Mouse (Mus musculus) limb, embryonic 12.5 days (tissue): ENCODE data around the gene Pigs. TPM values are rescaled to one million over a fixed set of nuclear protein-coding genes. Genes with fewer than 3 reads are reported as not detected.

ENCODE experiments used
- ATAC-seq: fragments of 200-750 bp; cut with Nextera tagmentation; 2 replicates; pipeline ENCODE4 v1.8.0; 2017; ENCODE audit warnings: low read depth, moderate TSS enrichment; ENCODE audit not compliant: insufficient number of reproducible peaks, insufficient read depth, low FRiP score, low TSS enrichment
- H3K27ac ChIP-seq: fragments of 300-500 bp; sonication (generic); 2 replicates; pipeline ENCODE4 v1.5.1; 2016; ENCODE audit warnings: mild to moderate bottlenecking, moderate library complexity
- H3K27me3 ChIP-seq: fragments of 300-500 bp; sonication (generic); 2 replicates; pipeline ENCODE4 v1.6.1; 2016; ENCODE audit warnings: mild to moderate bottlenecking, moderate library complexity
- H3K36me3 ChIP-seq: fragments of 300-500 bp; sonication (generic); 2 replicates; pipeline ENCODE4 v1.6.1; 2016; ENCODE audit warnings: mild to moderate bottlenecking, moderate library complexity
- H3K4me1 ChIP-seq: fragments of 300-500 bp; sonication (generic); replicated peaks from 2 replicates; pipeline ENCODE4 v1.6.1; 2016
- H3K4me2 ChIP-seq: fragments of 300-500 bp; sonication (generic); 2 replicates; pipeline ENCODE4 v1.6.1; 2016; ENCODE audit warnings: mild to moderate bottlenecking, moderate library complexity
- H3K4me3 ChIP-seq: fragments of 300-500 bp; sonication (generic); replicated peaks from 2 replicates; pipeline ENCODE4 v1.5.1; 2016; ENCODE audit warnings: mild to moderate bottlenecking
- H3K9ac ChIP-seq: fragments of 300-500 bp; sonication (generic); replicated peaks from 2 replicates; pipeline ENCODE4 v1.6.1; 2016; ENCODE audit warnings: mild to moderate bottlenecking, moderate library complexity
- H3K9me3 ChIP-seq: fragments of 300-500 bp; sonication (generic); 2 replicates; pipeline ENCODE4 v1.6.1; 2016; ENCODE audit warnings: mild to moderate bottlenecking, moderate library complexity
- WGBS: fragments of 180-500 bp; shearing (Covaris S2); methylation state at CpG from one replicate; pipeline ENCODE4 v1.1.7; 2016; 5-methylcytosine and 5-hydroxymethylcytosine counted together
- polyA plus RNA-seq: library from polyadenylated mRNA; unstranded; fragments of >200 nt; fragmentation: Nextera tagmentation; extraction: Ambion mirVana; gene quantifications from 2 replicates; pipeline ENCODE4 v1.2.1, GENCODE M21; 2016

Pigs gene
- polyA plus RNA-seq, 1 experiment from 2014 or later: 68.8 TPM

GRCm38 (mm10) chr11:78385776-78386175 lies 57.6 kb downstream of the Pigs start:
- Histone ChIP-seq H3K36me3 (no peaks in the 10 kb centered on the region), H3K9ac (no peak overlapping the region), H3K4me1 (peaks cover 4% of the 10 kb centered on the region), H3K9me3 (no peaks in the 10 kb centered on the region), H3K4me2 (no peak overlapping the region), H3K27me3 (peaks cover 12% of the 10 kb centered on the region), H3K27ac (no peak overlapping the region), H3K4me3 (no peak overlapping the region)
- WGBS: 81% methylated on average over 10 of the region's 10 CpGs
- ATAC-seq: no peak

- peaks cover 4% of the 10 kb centered on the region for H3K4me1 ChIP-seq
- H3K36me3 ChIP-seq: no peaks in the 10 kb centered on the region
- H3K27me3 ChIP-seq: peaks cover 12% of the 10 kb centered on the region
- ATAC-seq: no peak
- no peaks in the 10 kb centered on the region for H3K9me3 ChIP-seq
- no peak within 1 kb of the TSS for H3K4me2 ChIP-seq
- H3K27ac ChIP-seq: no peak within 1 kb of the TSS
- WGBS: 72% methylated on average over 13 of the region's 14 CpGs
- H3K4me3 ChIP-seq: no peak within 1 kb of the TSS
- H3K9ac ChIP-seq: no peak within 1 kb of the TSS
These were observed 58.4 kb downstream of the Pigs start, which contains the start of gene Foxn1 for GRCm38 (mm10) chr11:78386508-78387043. Foxn1 (minus strand) TSS chr11:78386558.

Other genes starting within 250 kb of the Pigs start
- gene Eral1, start 248.0 kb upstream of the Pigs start, polyA plus RNA-seq: 39.2 and 41.0 TPM in 2 replicates
- 12.7 and 14.5 TPM in 2 replicates for gene Fam222b, start 233.8 kb upstream of the Pigs start, polyA plus RNA-seq
- 115 and 128 TPM in 2 replicates for gene Traf4, start 162.8 kb upstream of the Pigs start, polyA plus RNA-seq
- 18.3 and 20.4 TPM in 2 replicates for gene Nek8, start 151.7 kb upstream of the Pigs start, polyA plus RNA-seq
- gene Tlcd1, start 151.7 kb upstream of the Pigs start, polyA plus RNA-seq: 11.6 and 11.9 TPM in 2 replicates
- 1,381 and 1,432 TPM in 2 replicates for gene Rpl23a, start 144.8 kb upstream of the Pigs start, polyA plus RNA-seq
- gene Rab34, start 140.0 kb upstream of the Pigs start, polyA plus RNA-seq: 149 and 157 TPM in 2 replicates
- gene Proca1, start 135.0 kb upstream of the Pigs start, polyA plus RNA-seq: 1.9 and 2.7 TPM in 2 replicates
- 49.5 and 54.8 TPM in 2 replicates for gene Sdf2, start 82.7 kb upstream of the Pigs start, polyA plus RNA-seq
- 36.8 and 42.2 TPM in 2 replicates for gene Supt6, start 82.4 kb upstream of the Pigs start, polyA plus RNA-seq
- 79.1 and 81.8 TPM in 2 replicates for gene 2610507B11Rik, start 66.7 kb upstream of the Pigs start, polyA plus RNA-seq
- gene BC030499, start 37.6 kb upstream of the Pigs start, polyA plus RNA-seq: 0.26 and 0.28 TPM in 2 replicates
- 55.3 and 63.6 TPM in 2 replicates for gene Spag5, start 26.9 kb upstream of the Pigs start, polyA plus RNA-seq
- gene Aldoc, start 5.4 kb upstream of the Pigs start, polyA plus RNA-seq: 4.0 and 5.0 TPM in 2 replicates
- 94.8 and 96.3 TPM in 2 replicates for gene Unc119, start 15.1 kb downstream of the Pigs start, polyA plus RNA-seq
- not detected in 2 replicates for gene Foxn1, start 58.1 kb downstream of the Pigs start, polyA plus RNA-seq
- gene Slc13a2, start 93.8 kb downstream of the Pigs start, polyA plus RNA-seq: not detected in 2 replicates
- gene Slc46a1, start 137.3 kb downstream of the Pigs start, polyA plus RNA-seq: 15.0 and 17.1 TPM in 2 replicates
- 2.8 TPM in 2 replicates for gene Sarm1, start 169.3 kb downstream of the Pigs start, polyA plus RNA-seq
- gene Vtn, start 170.7 kb downstream of the Pigs start, polyA plus RNA-seq: 0.26 and 0.28 TPM in 2 replicates
- gene Sebox, start 175.0 kb downstream of the Pigs start, polyA plus RNA-seq: not detected in 2 replicates
- 51.9 and 56.1 TPM in 2 replicates for gene Tmem199, start 183.8 kb downstream of the Pigs start, polyA plus RNA-seq
- 176 and 180 TPM in 2 replicates for gene Poldip2, start 183.8 kb downstream of the Pigs start, polyA plus RNA-seq
- 70.4 and 72.5 TPM in 2 replicates for gene Tnfaip1, start 207.9 kb downstream of the Pigs start, polyA plus RNA-seq
- 129 and 132 TPM in 2 replicates for gene Ift20, start 207.9 kb downstream of the Pigs start, polyA plus RNA-seq
- gene Tmem97, start 222.4 kb downstream of the Pigs start, polyA plus RNA-seq: 63.3 and 63.9 TPM in 2 replicates